Mouse (Mus musculus) activated CD4-positive, CD25-positive, alpha-beta regulatory T cell, adult 4 months (primary cell): Measurements from ENCODE around the gene Usp18. TPM values are rescaled to one million over a fixed set of nuclear protein-coding genes. Genes with fewer than 3 reads are reported as not detected.

Source experiments
- ATAC-seq: one replicate; pipeline ENCODE4 v1.8.0; 2017
- polyA plus RNA-seq, 2 experiments: library from polyadenylated mRNA; unstranded; fragments of 100-300 nt; shearing (Covaris generic); gene quantifications; one replicate each; pipeline ENCODE4 v1.2.1; 2017

Usp18 gene
- polyA plus RNA-seq, 2 experiments from 2014 or later: 75.8 to 85.7 TPM

- ATAC-seq: peak; percentile 79
Observed at GRCm38 (mm10) chr6:121226043-121226442, 19.7 kb upstream of the Usp18 start.

- ATAC-seq: no peak
Observed at GRCm38 (mm10) chr6:121226744-121227143, 19.0 kb upstream of the Usp18 start.

GRCm38 (mm10) chr6:121228421-121228820 lies 17.3 kb upstream of the Usp18 start:
- ATAC-seq: peak; percentile 27

GRCm38 (mm10) chr6:121232652-121233051 lies 13.1 kb upstream of the Usp18 start:
- ATAC-seq: no peak

- no peak for ATAC-seq
Observed at GRCm38 (mm10) chr6:121236386-121236785, 9.3 kb upstream of the Usp18 start.

GRCm38 (mm10) chr6:121238209-121238608 lies 7.5 kb upstream of the Usp18 start:
- ATAC-seq: peak; percentile 29

GRCm38 (mm10) chr6:121241780-121242179 lies 3.9 kb upstream of the Usp18 start:
- ATAC-seq: peak; percentile 21

GRCm38 (mm10) chr6:121243161-121243560 lies 2.5 kb upstream of the Usp18 start:
- peak; percentile 24 for ATAC-seq

GRCm38 (mm10) chr6:121246037-121246361 lies 293 bp downstream of the Usp18 start:
- no peak for ATAC-seq

- ATAC-seq: no peak
Observed at GRCm38 (mm10) chr6:121250406-121250805, 4.7 kb downstream of the Usp18 start.

GRCm38 (mm10) chr6:121251256-121251655 lies 5.5 kb downstream of the Usp18 start:
- no peak for ATAC-seq

GRCm38 (mm10) chr6:121260548-121260947 lies 14.8 kb downstream of the Usp18 start:
- ATAC-seq: peak; percentile 84

- ATAC-seq: no peak
Observed at GRCm38 (mm10) chr6:121261233-121261632, 15.5 kb downstream of the Usp18 start.

- ATAC-seq: no peak
Observed at GRCm38 (mm10) chr6:121262004-121262403, 16.3 kb downstream of the Usp18 start.

- no peak for ATAC-seq
Observed at GRCm38 (mm10) chr6:121262496-121262895, 16.8 kb downstream of the Usp18 start.

- no peak for ATAC-seq
Observed at GRCm38 (mm10) chr6:121270156-121270555, 24.4 kb downstream of the Usp18 start.

- ATAC-seq: peak; percentile 12
Observed at GRCm38 (mm10) chr6:121271707-121272074, 26.0 kb downstream of the Usp18 start.

GRCm38 (mm10) chr6:121272075-121272800 lies 26.5 kb downstream of the Usp18 start:
- ATAC-seq: peak; percentile 95

- ATAC-seq: no peak
Observed at GRCm38 (mm10) chr6:121274356-121274755, 28.6 kb downstream of the Usp18 start.

- no peak for ATAC-seq
Observed at GRCm38 (mm10) chr6:121284132-121284531, 38.4 kb downstream of the Usp18 start.

GRCm38 (mm10) chr6:121299317-121299716 lies 53.6 kb downstream of the Usp18 start:
- no peak for ATAC-seq

GRCm38 (mm10) chr6:121299954-121300353 lies 54.2 kb downstream of the Usp18 start, which contains the start of gene Slc6a13:
Gene Slc6a13 (plus strand): TSS chr6:121300227.
- ATAC-seq: no peak

- ATAC-seq: no peak
Observed at GRCm38 (mm10) chr6:121300504-121300903, 54.8 kb downstream of the Usp18 start.

- no peak for ATAC-seq
Observed at GRCm38 (mm10) chr6:121303466-121304220, 57.9 kb downstream of the Usp18 start.
